ENCODE assay signal across 9 mouse cellular contexts in the genomic region with DNA sequence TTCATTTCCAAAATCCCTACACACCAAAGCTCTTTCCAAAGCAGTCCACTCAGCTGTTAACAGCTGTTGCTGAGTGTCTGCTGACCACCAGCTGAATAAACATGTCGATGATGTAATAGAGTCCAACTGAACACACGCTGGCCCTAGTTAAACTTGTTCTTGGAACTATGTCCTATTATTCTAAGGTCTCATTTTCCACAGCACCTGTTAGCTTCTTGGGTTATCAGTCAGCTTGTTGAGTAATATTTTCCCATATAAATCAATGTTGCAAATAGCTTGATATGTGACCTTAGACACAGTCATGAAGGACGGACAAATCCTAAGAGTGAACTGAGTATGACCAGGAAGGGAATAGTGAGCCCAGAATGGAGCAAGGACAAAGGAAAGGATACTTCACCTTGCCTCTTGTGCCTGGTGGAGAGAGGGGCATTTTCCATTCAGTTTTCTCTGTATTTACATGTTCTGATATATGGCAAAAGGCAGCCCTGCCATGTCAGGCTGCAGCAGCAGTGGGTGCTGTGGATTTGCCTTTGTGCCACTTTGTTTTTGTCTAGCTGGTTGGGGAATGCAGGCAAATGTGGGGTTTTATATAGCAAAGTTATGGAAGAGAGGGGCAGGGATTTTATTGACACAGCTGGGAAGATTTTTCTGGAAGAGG.
DNase-seq lines count a peak whose midpoint lies in the region; ATAC-seq and TF ChIP-seq lines count a peak whose summit lies in the region.
"Had no signal": no experiment of that assay in that cellular context is flagged by ENCODE, and none has a peak within 500 bp of the region (broad histone marks: within the 10 kb centered on the region; RNA-seq: fewer than 3 reads in every experiment).

No protein-coding gene starts in this region.

- no peaks in the 10 kb centered on the region for H3K36me3 ChIP-seq in intestine, embryonic 15.5 days
- H3K36me3 ChIP-seq in intestine, postnatal 0 days (ENCODE audit: control insufficient read depth, insufficient read depth) = no peaks in the 10 kb centered on the region
- H3K36me3 ChIP-seq in heart, embryonic 16.5 days (ENCODE audit: control insufficient read depth, insufficient read depth) = no peaks in the 10 kb centered on the region
- H3K36me3 ChIP-seq in limb, embryonic 15.5 days = no peaks in the 10 kb centered on the region
- H3K36me3 ChIP-seq in stomach, embryonic 16.5 days (ENCODE audit: control insufficient read depth, insufficient read depth, low read length) = no peaks in the 10 kb centered on the region
- H3K36me3 ChIP-seq in midbrain, embryonic 16.5 days (ENCODE audit: control insufficient read depth, insufficient read depth, low read length) = no peaks in the 10 kb centered on the region
- H3K36me3 ChIP-seq: neural tube, embryonic 13.5 days had no signal

- no peaks in the 10 kb centered on the region for H3K9me3 ChIP-seq in intestine, embryonic 15.5 days
- H3K9me3 ChIP-seq in intestine, postnatal 0 days (ENCODE audit: control insufficient read depth) = no peaks in the 10 kb centered on the region
- H3K9me3 ChIP-seq in heart, embryonic 16.5 days (replicated peaks; ENCODE audit: control insufficient read depth, low read length) = no peaks in the 10 kb centered on the region
- H3K9me3 ChIP-seq in limb, embryonic 15.5 days = no peaks in the 10 kb centered on the region
- no peaks in the 10 kb centered on the region for H3K9me3 ChIP-seq in stomach, embryonic 16.5 days (replicated peaks; ENCODE audit: control insufficient read depth, low read length)
- H3K9me3 ChIP-seq in midbrain, embryonic 16.5 days (replicated peaks; ENCODE audit: control insufficient read depth, low read length, poor library complexity, severe bottlenecking) = no peaks in the 10 kb centered on the region
- H3K9me3 ChIP-seq: neural tube, embryonic 13.5 days had no signal

- no peak overlapping the region for H3K9ac ChIP-seq in intestine, embryonic 15.5 days
- H3K9ac ChIP-seq in intestine, postnatal 0 days (ENCODE audit: low read depth, low read length) = no peak overlapping the region
- no peak overlapping the region for H3K9ac ChIP-seq in heart, embryonic 16.5 days (ENCODE audit: low read length)
- H3K9ac ChIP-seq in limb, embryonic 15.5 days = no peak overlapping the region
- H3K9ac ChIP-seq in stomach, embryonic 16.5 days (ENCODE audit: low read length) = no peak overlapping the region
- no peak overlapping the region for H3K9ac ChIP-seq in midbrain, embryonic 16.5 days (ENCODE audit: low read depth, low read length)
- H3K9ac ChIP-seq: neural tube, embryonic 13.5 days had no signal

- no peak for DNase-seq in urinary bladder, postnatal 10 days (ENCODE audit: low spot score)

- no peak for TF ChIP-seq CTCF in intestine, postnatal 0 days (IDR thresholded peaks at IDR 0.05; ENCODE audit: low read depth)

- no peak overlapping the region for H3K27ac ChIP-seq in intestine, embryonic 15.5 days
- no peak overlapping the region for H3K27ac ChIP-seq in intestine, postnatal 0 days (ENCODE audit: low read depth, low read length)
- H3K27ac ChIP-seq in heart, embryonic 16.5 days (ENCODE audit: low read length) = peak overlapping the region; percentile 59; the same call in 1 of the 2 replicates
- peak overlapping the region; percentile 51 for H3K27ac ChIP-seq in limb, embryonic 15.5 days
- no peak overlapping the region for H3K27ac ChIP-seq in stomach, embryonic 16.5 days (ENCODE audit: low read length)
- no peak overlapping the region for H3K27ac ChIP-seq in midbrain, embryonic 16.5 days (ENCODE audit: low read length)
- H3K27ac ChIP-seq: neural tube, embryonic 13.5 days had no signal

- WGBS in intestine, embryonic 15.5 days = 52% methylated on average over 3 of the region's 3 CpGs
- 56% methylated on average over 3 of the region's 3 CpGs for WGBS in intestine, postnatal 0 days
- 49% methylated on average over 3 of the region's 3 CpGs for WGBS in heart, embryonic 16.5 days
- 64% methylated on average over 3 of the region's 3 CpGs for WGBS in limb, embryonic 15.5 days
- 36% methylated on average over 3 of the region's 3 CpGs for WGBS in stomach, embryonic 16.5 days
- 87% methylated on average over 3 of the region's 3 CpGs for WGBS in midbrain, embryonic 16.5 days

- no peak overlapping the region for H3K4me3 ChIP-seq in intestine, embryonic 15.5 days (replicated peaks)
- H3K4me3 ChIP-seq in intestine, postnatal 0 days (ENCODE audit: low read depth, low read length) = no peak overlapping the region
- H3K4me3 ChIP-seq in heart, embryonic 16.5 days (ENCODE audit: low read length) = no peak overlapping the region
- H3K4me3 ChIP-seq in limb, embryonic 15.5 days = no peak overlapping the region
- H3K4me3 ChIP-seq in stomach, embryonic 16.5 days (replicated peaks; ENCODE audit: low read length) = no peak overlapping the region
- H3K4me3 ChIP-seq in midbrain, embryonic 16.5 days (ENCODE audit: low read depth, low read length) = no peak overlapping the region
- H3K4me3 ChIP-seq: neural tube, embryonic 13.5 days had no signal

- no peaks in the 10 kb centered on the region for H3K27me3 ChIP-seq in intestine, embryonic 15.5 days (replicated peaks)
- H3K27me3 ChIP-seq in intestine, postnatal 0 days (replicated peaks; ENCODE audit: control insufficient read depth, insufficient read depth, low read length) = no peaks in the 10 kb centered on the region
- H3K27me3 ChIP-seq in heart, embryonic 16.5 days (ENCODE audit: control insufficient read depth, insufficient read depth, low read length) = no peaks in the 10 kb centered on the region
- H3K27me3 ChIP-seq in limb, embryonic 15.5 days = no peaks in the 10 kb centered on the region
- H3K27me3 ChIP-seq in stomach, embryonic 16.5 days (ENCODE audit: control insufficient read depth, insufficient read depth, low read length) = no peaks in the 10 kb centered on the region
- no peaks in the 10 kb centered on the region for H3K27me3 ChIP-seq in midbrain, embryonic 16.5 days (ENCODE audit: control insufficient read depth, insufficient read depth, low read depth, low read length)
- H3K27me3 ChIP-seq: neural tube, embryonic 13.5 days had no signal

- no peaks in the 10 kb centered on the region for H3K4me1 ChIP-seq in intestine, embryonic 15.5 days (replicated peaks)
- no peaks in the 10 kb centered on the region for H3K4me1 ChIP-seq in intestine, postnatal 0 days (replicated peaks; ENCODE audit: control insufficient read depth, insufficient read depth, low read length)
- H3K4me1 ChIP-seq in heart, embryonic 16.5 days (ENCODE audit: control insufficient read depth, insufficient read depth, low read length) = peaks cover 3% of the 10 kb centered on the region; the same call in 1 of the 2 replicates
- peaks cover 3% of the 10 kb centered on the region; the same call in 1 of the 2 replicates for H3K4me1 ChIP-seq in limb, embryonic 15.5 days
- H3K4me1 ChIP-seq in stomach, embryonic 16.5 days (ENCODE audit: control insufficient read depth, insufficient read depth, low read length) = no peaks in the 10 kb centered on the region
- no peaks in the 10 kb centered on the region for H3K4me1 ChIP-seq in midbrain, embryonic 16.5 days (ENCODE audit: control insufficient read depth, insufficient read depth, low read length)
- H3K4me1 ChIP-seq: neural tube, embryonic 13.5 days had no signal

- H3K4me2 ChIP-seq in intestine, embryonic 15.5 days (replicated peaks) = no peak overlapping the region
- no peak overlapping the region for H3K4me2 ChIP-seq in intestine, postnatal 0 days (replicated peaks; ENCODE audit: low read depth)
- H3K4me2 ChIP-seq in heart, embryonic 16.5 days (ENCODE audit: low read depth, low read length) = no peak overlapping the region
- no peak overlapping the region for H3K4me2 ChIP-seq in limb, embryonic 15.5 days
- no peak overlapping the region for H3K4me2 ChIP-seq in stomach, embryonic 16.5 days (ENCODE audit: low read depth, low read length)
- no peak overlapping the region for H3K4me2 ChIP-seq in midbrain, embryonic 16.5 days (ENCODE audit: low read length)
- H3K4me2 ChIP-seq: neural tube, embryonic 13.5 days had no signal

- peak; percentile 61; the same call in 1 of the 2 replicates for ATAC-seq in intestine, embryonic 15.5 days
- no peak for ATAC-seq in intestine, postnatal 0 days
- peak; percentile 79 for ATAC-seq in heart, embryonic 16.5 days (replicated peaks; ENCODE audit: extremely low read depth, insufficient read depth, low FRiP score)
- ATAC-seq in limb, embryonic 15.5 days (ENCODE audit: insufficient number of reproducible peaks, low FRiP score, low TSS enrichment, low read depth) = peak; percentile 79; the same call in 1 of the 2 replicates
- ATAC-seq in stomach, embryonic 16.5 days (ENCODE audit: insufficient read depth, low FRiP score) = peak; percentile 82; the same call in 1 of the 2 replicates
- no peak for ATAC-seq in CD4-positive, CD25-positive, alpha-beta regulatory T cell, adult 4 months
- no peak for ATAC-seq in midbrain, embryonic 16.5 days

Comparison
In these comparisons a context has a peak if more than half of its experiments do, and no peak if none do; other contexts are left out.
1. ATAC-seq: peak in intestine, embryonic 15.5 days (single experiment), heart, embryonic 16.5 days (single experiment), limb, embryonic 15.5 days (single experiment) and stomach, embryonic 16.5 days (single experiment); none in intestine, postnatal 0 days (single experiment), CD4-positive, CD25-positive, alpha-beta regulatory T cell, adult 4 months (single experiment) and midbrain, embryonic 16.5 days (single experiment).
2. H3K27ac ChIP-seq: peak in heart, embryonic 16.5 days (single experiment) and limb, embryonic 15.5 days (single experiment); none in intestine, embryonic 15.5 days (single experiment), intestine, postnatal 0 days (single experiment), stomach, embryonic 16.5 days (single experiment) and midbrain, embryonic 16.5 days (single experiment).